Mouse (Mus musculus) kidney, embryonic 15.5 days (tissue): Measurements from ENCODE around the gene Hipk1. TPM values are rescaled to one million over a fixed set of nuclear protein-coding genes. Genes with fewer than 3 reads are reported as not detected.
"Not testable (repeated sequence)": the region's sequence is repeated elsewhere in the genome, so short reads cannot be mapped to it uniquely, and the experiment has no call there.

Source experiments
- ATAC-seq: fragments of 200-750 bp; cut with Nextera tagmentation; replicated peaks from 2 replicates; pipeline ENCODE4 v1.8.0; 2017; ENCODE audit warnings: moderate TSS enrichment; ENCODE audit not compliant: low FRiP score
- H3K27ac ChIP-seq: fragments of 300-500 bp; sonication (generic); 2 replicates; pipeline ENCODE4 v1.5.1; 2015; ENCODE audit warnings: mild to moderate bottlenecking, inconsistent platforms
- H3K27me3 ChIP-seq: fragments of 300-500 bp; sonication (generic); 2 replicates; pipeline ENCODE4 v1.6.1; 2015; ENCODE audit warnings: inconsistent platforms
- H3K36me3 ChIP-seq: fragments of 300-500 bp; sonication (generic); 2 replicates; pipeline ENCODE4 v1.6.1; 2015; ENCODE audit warnings: inconsistent platforms
- H3K4me1 ChIP-seq: fragments of 300-500 bp; sonication (generic); 2 replicates; pipeline ENCODE4 v1.6.1; 2015; ENCODE audit warnings: inconsistent platforms
- H3K4me2 ChIP-seq: fragments of 300-500 bp; sonication (generic); 2 replicates; pipeline ENCODE4 v1.6.1; 2015; ENCODE audit warnings: moderate library complexity, mild to moderate bottlenecking, inconsistent platforms
- H3K4me3 ChIP-seq: fragments of 300-500 bp; sonication (generic); replicated peaks from 2 replicates; pipeline ENCODE4 v1.5.1; 2015; ENCODE audit warnings: mild to moderate bottlenecking, inconsistent platforms
- H3K9ac ChIP-seq: fragments of 300-500 bp; sonication (generic); 2 replicates; pipeline ENCODE4 v1.6.1; 2015; ENCODE audit warnings: mild to moderate bottlenecking, inconsistent platforms
- H3K9me3 ChIP-seq: fragments of 300-500 bp; sonication (generic); replicated peaks from 2 replicates; pipeline ENCODE4 v1.6.1; 2016; ENCODE audit warnings: inconsistent platforms
- WGBS: fragments of 180-500 bp; shearing (Covaris S2); methylation state at CpG from one replicate; pipeline ENCODE4 v1.1.7; 2015; ENCODE audit warnings: mixed read lengths; 5-methylcytosine and 5-hydroxymethylcytosine counted together
- polyA plus RNA-seq: library from polyadenylated mRNA; unstranded; fragments of >200 nt; fragmentation: Nextera tagmentation; extraction: Ambion mirVana; gene quantifications from 2 replicates; pipeline ENCODE4 v1.2.1, GENCODE M21; 2015

The Hipk1 gene
- polyA plus RNA-seq, 1 experiment from 2014 or later: 11.0 TPM

- H3K9me3 ChIP-seq: no peaks in the 10 kb centered on the region
- H3K27me3 ChIP-seq: no peaks in the 10 kb centered on the region
- H3K4me3 ChIP-seq: no peak overlapping the region
- no peaks in the 10 kb centered on the region for H3K4me1 ChIP-seq
- no peak for ATAC-seq
- no peak overlapping the region for H3K27ac ChIP-seq
- H3K9ac ChIP-seq: no peak overlapping the region
- no peak overlapping the region for H3K4me2 ChIP-seq
- peaks cover 7% of the 10 kb centered on the region for H3K36me3 ChIP-seq
These were observed 36.2 kb upstream of the Hipk1 start for GRCm38 (mm10) chr3:103827548-103827947.

DNA sequence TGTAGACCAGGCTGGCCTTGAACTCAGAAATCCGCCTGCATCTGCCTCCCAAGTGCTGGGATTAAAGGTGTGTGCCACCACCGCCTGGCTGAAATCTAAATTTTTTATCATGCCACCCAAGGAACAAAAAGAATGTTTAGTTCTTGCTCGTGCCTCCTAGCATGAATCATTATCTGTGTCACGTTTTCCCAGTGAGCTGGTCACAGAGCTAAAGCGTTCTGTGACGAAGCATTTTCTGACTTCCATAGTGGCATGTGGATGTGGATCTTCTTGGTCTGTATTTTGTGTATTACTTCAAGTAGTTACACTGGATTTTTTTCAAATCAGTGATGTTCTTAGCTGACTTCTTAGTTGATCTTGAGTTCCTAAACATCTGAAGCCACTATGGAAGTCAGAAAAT, 19.6 kb upstream of the Hipk1 start:
- H3K4me1 ChIP-seq: peaks cover 17% of the 10 kb centered on the region
- no peak overlapping the region for H3K4me3 ChIP-seq
- 87% methylated on average over 6 of the region's 6 CpGs for WGBS
- no peak overlapping the region for H3K27ac ChIP-seq
- peak overlapping the region; percentile 74; the same call in 1 of the 2 replicates for H3K4me2 ChIP-seq
- H3K27me3 ChIP-seq: no peaks in the 10 kb centered on the region
- ATAC-seq: no peak
- H3K9ac ChIP-seq: no peak overlapping the region
- H3K9me3 ChIP-seq: no peaks in the 10 kb centered on the region
- peaks cover 41% of the 10 kb centered on the region for H3K36me3 ChIP-seq

DNA sequence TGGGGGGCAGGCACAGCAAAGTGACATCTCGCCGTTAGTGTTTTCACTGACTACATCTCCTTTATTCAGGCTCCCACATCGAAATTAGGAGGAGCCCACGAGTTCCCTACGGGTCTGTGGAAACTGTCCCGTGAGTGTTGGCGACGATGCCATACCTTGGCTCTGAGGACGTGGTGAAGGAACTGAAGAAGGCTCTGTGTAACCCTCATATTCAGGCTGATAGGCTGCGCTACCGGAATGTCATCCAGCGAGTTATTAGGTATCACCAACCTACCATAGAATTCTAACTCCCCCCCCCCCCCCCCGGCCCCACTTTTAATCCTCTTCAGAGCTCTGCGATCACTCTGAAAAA, 18.4 kb upstream of the Hipk1 start:
- H3K27ac ChIP-seq: peak overlapping the region; percentile 96
- ATAC-seq: peak; percentile 61; the same call in 1 of the 2 replicates
- H3K4me3 ChIP-seq: peak overlapping the region; percentile 88
- no peaks in the 10 kb centered on the region for H3K9me3 ChIP-seq
- H3K4me1 ChIP-seq: peaks cover 17% of the 10 kb centered on the region
- peak overlapping the region; percentile 74 for H3K4me2 ChIP-seq
- H3K9ac ChIP-seq: peak overlapping the region; percentile 80
- peaks cover 40% of the 10 kb centered on the region for H3K36me3 ChIP-seq
- 2% methylated on average over 14 of the region's 14 CpGs for WGBS
- no peaks in the 10 kb centered on the region for H3K27me3 ChIP-seq

- ATAC-seq: peak; percentile 98
- Histone ChIP-seq H3K4me2 (peak within 1 kb of the TSS; percentile 74), H3K9me3 (no peaks in the 10 kb centered on the region), H3K36me3 (peaks cover 43% of the 10 kb centered on the region), H3K4me1 (peaks cover 17% of the 10 kb centered on the region), H3K4me3 (peak within 1 kb of the TSS; percentile 88), H3K27me3 (no peaks in the 10 kb centered on the region), H3K9ac (peak within 1 kb of the TSS; percentile 80), H3K27ac (peak within 1 kb of the TSS; percentile 96)
- under 1% methylated on average over 64 of the region's 70 CpGs for WGBS
These were observed 17.8 kb upstream of the Hipk1 start, which contains the start of the genes Dclre1b, Ap4b1 and Gm43064 for GRCm38 (mm10) chr3:103808891-103809798. Gene Dclre1b, minus strand, starts transcription at chr3:103809444. Gene Ap4b1, plus strand, starts transcription at chr3:103809520. Gene Gm43064, plus strand, starts transcription at chr3:103809573.

DNA sequence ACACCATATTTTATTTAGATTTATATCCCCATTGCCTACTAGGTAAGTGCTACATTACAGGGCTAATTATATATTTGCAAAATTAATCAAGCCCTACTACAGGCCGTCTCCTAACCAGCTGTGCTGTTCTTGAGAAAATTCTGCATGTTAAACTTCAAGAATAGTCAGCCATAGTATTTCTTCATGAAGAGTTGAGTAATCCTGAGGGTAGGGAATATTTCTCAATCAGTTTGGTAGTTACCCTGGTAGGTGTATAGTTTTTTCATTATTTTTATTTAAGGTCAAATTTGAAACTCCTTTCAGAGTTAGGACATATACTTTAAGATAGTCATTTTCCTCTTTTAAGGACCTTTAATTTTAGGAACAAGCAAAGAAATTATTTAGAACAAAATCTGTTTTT, 14.3 kb upstream of the Hipk1 start:
- peaks cover 23% of the 10 kb centered on the region for H3K4me1 ChIP-seq
- no peak overlapping the region for H3K9ac ChIP-seq
- WGBS: 90% methylated on average over 1 of the region's 1 CpGs
- H3K27ac ChIP-seq: no peak overlapping the region
- no peaks in the 10 kb centered on the region for H3K9me3 ChIP-seq
- no peak overlapping the region for H3K4me2 ChIP-seq
- no peak for ATAC-seq
- no peaks in the 10 kb centered on the region for H3K27me3 ChIP-seq
- H3K36me3 ChIP-seq: peaks cover 55% of the 10 kb centered on the region
- no peak overlapping the region for H3K4me3 ChIP-seq

- no peaks in the 10 kb centered on the region for H3K9me3 ChIP-seq
These were observed 11.5 kb upstream of the Hipk1 start for GRCm38 (mm10) chr3:103802861-103803260.

DNA sequence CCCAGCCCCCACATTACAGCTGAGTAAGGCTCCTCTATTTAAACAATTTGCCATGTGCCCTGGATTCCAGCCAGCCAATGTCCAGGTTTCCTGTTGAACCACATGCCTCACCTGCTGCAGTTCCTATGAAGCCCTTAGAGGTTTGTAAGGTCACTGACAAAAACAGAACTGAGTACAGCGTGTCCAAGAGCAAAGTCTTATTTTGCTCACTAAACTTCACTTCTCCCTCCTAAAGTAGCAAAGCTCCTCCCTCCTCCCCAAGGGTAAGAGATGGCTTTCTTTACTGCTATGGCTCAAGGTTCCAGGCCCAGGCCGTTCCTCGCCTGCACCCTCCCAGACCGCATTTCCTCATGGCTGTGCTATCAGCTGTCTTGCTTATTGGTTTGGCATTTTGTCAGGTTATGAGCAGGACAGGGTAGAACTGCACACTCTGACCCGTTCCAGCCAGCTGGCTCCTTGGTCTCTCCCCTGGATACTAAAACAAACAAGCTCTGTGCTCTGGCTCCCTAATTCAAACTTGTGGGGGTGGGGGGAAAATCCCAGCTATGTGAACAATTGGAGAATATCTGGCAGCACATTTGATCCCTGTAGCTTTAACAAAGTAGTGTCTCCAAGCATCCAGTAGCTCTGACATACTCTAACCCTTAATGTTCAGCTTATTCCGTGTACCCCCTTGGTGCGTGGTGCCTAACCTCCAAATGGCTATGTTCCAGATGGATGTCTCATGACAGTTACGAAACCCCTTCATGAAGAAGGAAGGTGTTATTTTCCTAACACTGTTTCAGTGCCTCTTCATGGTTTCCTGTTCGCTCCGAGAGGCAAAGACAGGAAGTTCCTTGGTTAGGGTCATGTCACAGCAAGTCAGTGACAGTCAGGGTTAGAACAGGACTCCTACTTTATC, 10.5 kb upstream of the Hipk1 start:
- Histone ChIP-seq H3K4me1 (peaks cover 6% of the 10 kb centered on the region; the same call in 1 of the 2 replicates), H3K9ac (no peak overlapping the region), H3K27ac (peak overlapping the region; percentile 82), H3K36me3 (peaks cover 50% of the 10 kb centered on the region), H3K9me3 (no peaks in the 10 kb centered on the region), H3K27me3 (no peaks in the 10 kb centered on the region), H3K4me3 (no peak overlapping the region), H3K4me2 (no peak overlapping the region)
- whole genome bisulfite sequencing: 59% methylated on average over 10 of the region's 10 CpGs
- ATAC-seq: peak; percentile 79

More at GRCm38 (mm10) chr3:103802861-103803260, 11.5 kb upstream of the Hipk1 start:
- no peak for ATAC-seq
- Histone ChIP-seq H3K27ac (peak overlapping the region; percentile 19; the same call in 1 of the 2 replicates), H3K4me1 (peaks cover 8% of the 10 kb centered on the region), H3K4me3 (no peak overlapping the region), H3K36me3 (peaks cover 55% of the 10 kb centered on the region), H3K4me2 (no peak overlapping the region), H3K9ac (no peak overlapping the region), H3K27me3 (no peaks in the 10 kb centered on the region)
- WGBS: 81% methylated on average over 8 of the region's 8 CpGs

- H3K27ac ChIP-seq: no peak overlapping the region
- H3K9me3 ChIP-seq: no peaks in the 10 kb centered on the region
- ATAC-seq: peak; percentile 79; the same call in 1 of the 2 replicates
- peaks cover 6% of the 10 kb centered on the region; the same call in 1 of the 2 replicates for H3K4me1 ChIP-seq
- 79% methylated on average over 2 of the region's 2 CpGs for WGBS
- H3K27me3 ChIP-seq: 0 out of 2 replicates have a peak, but pooled peaks cover 11% of the 10 kb centered on the region
- no peak overlapping the region for H3K9ac ChIP-seq
- peaks cover 29% of the 10 kb centered on the region for H3K36me3 ChIP-seq
- H3K4me2 ChIP-seq: no peak overlapping the region
- no peak overlapping the region for H3K4me3 ChIP-seq
These were observed 8.1 kb upstream of the Hipk1 start for GRCm38 (mm10) chr3:103799507-103799906.

DNA sequence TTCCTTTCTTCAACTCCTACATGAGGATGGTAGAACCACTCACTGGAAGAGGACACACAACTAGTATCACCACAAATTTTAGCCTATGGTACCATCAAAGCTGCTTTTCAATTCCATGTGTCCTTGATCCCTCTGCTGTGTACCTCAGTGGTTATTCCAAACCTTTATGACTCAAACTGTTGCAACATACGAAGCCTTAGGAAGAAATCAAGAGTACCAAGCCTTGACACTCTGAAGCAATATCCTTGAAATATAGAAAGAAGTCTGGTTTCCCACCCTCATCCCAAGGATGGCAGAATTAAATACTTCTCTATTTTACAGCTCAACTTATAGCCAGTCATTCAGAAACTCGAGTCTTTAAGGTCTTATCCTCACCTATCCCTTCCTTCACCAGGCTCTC, 5.0 kb upstream of the Hipk1 start:
- Histone ChIP-seq H3K4me3 (no peak overlapping the region), H3K27me3 (peaks cover 19% of the 10 kb centered on the region; the same call in 1 of the 2 replicates), H3K4me1 (peaks cover 4% of the 10 kb centered on the region; the same call in 1 of the 2 replicates), H3K9ac (no peak overlapping the region), H3K27ac (no peak overlapping the region), H3K4me2 (no peak overlapping the region), H3K9me3 (no peaks in the 10 kb centered on the region), H3K36me3 (peaks cover 2% of the 10 kb centered on the region; the same call in 1 of the 2 replicates)
- WGBS: 60% methylated on average over 2 of the region's 2 CpGs
- ATAC-seq: no peak

- no peak for ATAC-seq
- Histone ChIP-seq H3K27ac (no peak overlapping the region), H3K4me2 (no peak overlapping the region), H3K9ac (no peak overlapping the region), H3K4me1 (peaks cover 23% of the 10 kb centered on the region), H3K4me3 (no peak overlapping the region), H3K9me3 (no peaks in the 10 kb centered on the region), H3K27me3 (peaks cover 19% of the 10 kb centered on the region; the same call in 1 of the 2 replicates), H3K36me3 (no peaks in the 10 kb centered on the region)
- 71% methylated on average over 1 of the region's 1 CpGs for WGBS
These were observed 1.2 kb upstream of the Hipk1 start for GRCm38 (mm10) chr3:103792566-103792965.

DNA sequence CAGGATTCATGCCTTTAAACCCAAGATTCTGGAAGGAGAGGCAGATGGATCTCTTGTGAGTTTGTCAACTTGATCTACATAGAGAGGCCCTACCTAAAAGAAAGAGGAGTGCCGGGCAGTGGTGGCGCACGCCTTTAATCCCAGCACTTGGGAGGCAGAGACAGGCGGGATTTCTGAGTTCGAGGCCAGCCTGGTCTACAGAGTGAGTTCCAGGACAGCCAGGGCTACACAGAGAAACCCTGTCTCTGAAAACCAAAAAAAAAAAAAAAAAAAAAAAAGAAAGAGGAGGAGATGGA, 696 bp upstream of the Hipk1 start:
- peaks cover 19% of the 10 kb centered on the region; the same call in 1 of the 2 replicates for H3K27me3 ChIP-seq
- H3K27ac ChIP-seq, ATAC-seq, H3K9ac ChIP-seq, H3K36me3 ChIP-seq, H3K9me3 ChIP-seq: not testable (repeated sequence)
- H3K4me1 ChIP-seq: peaks cover 26% of the 10 kb centered on the region
- peak overlapping the region; percentile 75 for H3K4me2 ChIP-seq
- 83% methylated on average over 5 of the region's 5 CpGs for WGBS
- H3K4me3 ChIP-seq: peak overlapping the region; percentile 96; the same call in 1 of the 2 replicates
